Mouse (Mus musculus) adrenal gland, adult 18-20 months (tissue): ENCODE measurements around the gene Gm973. TPM values are rescaled to one million over a fixed set of nuclear protein-coding genes. Genes with fewer than 3 reads are reported as not detected.

Source experiments
- DNase-seq, 2 experiments: peaks; one replicate each; pipeline ENCODE4 v3.0.0; 2021 to 2022; ENCODE audit warnings: low spot score in 2 of 2
- total RNA-seq, 2 experiments: library from RNA; stranded (reverse); gene quantifications; 1 replicate in 1 of 2; 2 replicates in 1 of 2; pipeline ENCODE4 v1.2.3; 2021

Gm973 gene
- total RNA-seq, 2 experiments from 2014 or later = 2.7 to 31.5 TPM

DNA sequence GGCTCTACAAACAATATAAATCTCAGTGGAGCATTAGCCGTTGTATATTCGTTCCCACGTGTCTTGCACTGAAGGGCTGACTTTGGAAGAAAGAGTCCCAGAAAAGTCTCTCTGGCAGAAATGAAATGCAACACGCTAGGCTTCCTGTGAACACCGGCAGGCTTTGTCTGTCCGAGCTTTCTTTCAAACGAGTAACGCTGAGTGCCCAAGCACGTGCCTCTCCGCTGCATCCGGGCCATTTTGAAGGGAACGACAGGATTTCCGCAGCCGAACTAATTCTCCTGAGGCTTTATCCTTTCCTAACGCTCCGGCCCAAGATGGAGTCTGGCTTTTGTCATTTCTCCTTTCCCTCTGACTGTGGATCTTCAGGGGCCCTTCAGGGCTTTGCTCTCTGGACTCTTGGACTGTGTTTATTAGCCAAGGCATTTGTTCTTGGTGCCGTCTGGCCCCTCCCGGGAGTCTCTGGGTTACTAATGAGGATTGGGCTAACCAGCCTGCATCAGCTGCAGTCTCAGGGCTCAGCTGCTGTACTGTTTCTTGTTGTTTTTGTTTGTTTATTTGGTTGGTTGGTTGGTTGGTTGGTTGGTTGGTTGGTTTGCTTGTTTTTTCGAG, 24.6 kb downstream of the Gm973 start:
- DNase-seq = no peak

DNA sequence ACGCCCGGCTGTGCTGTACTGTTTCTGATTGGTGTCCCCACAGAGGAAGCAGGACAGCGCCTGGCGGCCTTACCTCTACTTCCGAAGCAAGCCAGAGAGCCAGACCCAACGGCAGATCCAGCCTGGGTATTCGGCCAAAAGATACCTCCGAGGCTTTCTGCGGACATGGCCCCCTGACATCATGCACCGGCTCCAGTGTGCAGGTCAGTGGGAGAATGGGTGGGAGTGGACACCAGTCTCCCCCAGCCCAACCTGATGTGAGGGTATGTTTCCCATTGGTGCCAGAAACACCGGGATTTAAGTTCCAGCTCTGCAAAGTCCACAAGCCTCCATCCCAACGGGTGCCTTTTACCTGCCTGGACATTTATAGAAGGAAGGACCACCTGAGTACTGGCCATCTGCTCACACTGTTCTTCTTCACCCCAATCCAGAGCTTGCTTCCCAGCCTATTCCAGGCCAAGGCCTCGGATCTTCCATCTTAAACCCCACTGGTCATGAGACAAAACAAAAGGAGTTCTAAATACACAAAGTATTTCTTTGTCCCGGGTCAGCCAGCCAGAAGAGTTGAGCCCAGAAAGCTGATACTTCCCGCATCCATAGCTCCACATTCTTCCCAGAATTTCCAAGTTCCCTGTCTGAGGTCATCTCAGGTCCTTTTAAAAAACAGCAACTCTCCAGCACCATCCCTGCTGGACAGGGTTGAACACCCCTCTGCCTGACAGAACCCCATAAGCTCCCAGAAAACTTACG, 25.4 kb downstream of the Gm973 start:
- DNase-seq = no peak

DNA sequence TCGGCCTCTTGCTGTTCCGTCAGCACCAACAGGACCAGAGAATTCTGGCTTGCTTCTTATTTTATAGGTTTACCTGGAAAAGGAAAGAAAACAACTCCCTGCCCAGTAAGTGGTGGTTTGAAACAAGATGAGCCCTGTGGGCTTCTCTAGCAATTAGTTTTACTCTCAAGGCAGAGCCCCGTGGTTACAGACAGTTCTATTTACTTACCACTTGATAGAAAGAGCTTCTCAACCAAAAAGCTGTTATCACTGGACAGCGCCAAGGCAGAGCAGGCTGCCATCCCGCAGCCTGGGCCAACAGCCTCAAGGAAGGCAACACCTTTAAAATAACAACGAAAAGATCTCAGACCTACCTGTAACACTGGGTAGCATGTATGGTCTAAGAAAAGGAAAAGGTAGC, 26.2 kb downstream of the Gm973 start:
- DNase-seq = no peak

DNA sequence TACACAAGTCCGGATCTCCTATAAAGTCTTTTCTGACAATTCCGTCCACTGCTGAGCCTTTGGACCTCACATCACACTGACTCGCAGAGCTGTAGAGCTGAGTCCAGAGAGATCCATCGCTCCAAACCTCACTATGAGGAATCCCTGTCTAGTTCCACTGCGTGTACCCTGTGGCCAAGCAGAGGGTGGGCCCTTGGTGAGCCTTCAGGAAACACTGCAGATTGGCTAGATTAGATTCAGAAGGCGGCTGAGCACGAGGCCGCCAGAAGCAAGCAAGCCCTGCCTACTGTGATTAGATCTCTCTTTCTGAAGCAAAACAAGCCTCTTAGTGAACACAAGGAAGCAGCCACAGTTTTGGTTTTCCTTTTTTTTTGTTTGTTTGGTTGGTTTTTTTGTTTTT, 27.8 kb downstream of the Gm973 start:
- no peak for DNase-seq

DNA sequence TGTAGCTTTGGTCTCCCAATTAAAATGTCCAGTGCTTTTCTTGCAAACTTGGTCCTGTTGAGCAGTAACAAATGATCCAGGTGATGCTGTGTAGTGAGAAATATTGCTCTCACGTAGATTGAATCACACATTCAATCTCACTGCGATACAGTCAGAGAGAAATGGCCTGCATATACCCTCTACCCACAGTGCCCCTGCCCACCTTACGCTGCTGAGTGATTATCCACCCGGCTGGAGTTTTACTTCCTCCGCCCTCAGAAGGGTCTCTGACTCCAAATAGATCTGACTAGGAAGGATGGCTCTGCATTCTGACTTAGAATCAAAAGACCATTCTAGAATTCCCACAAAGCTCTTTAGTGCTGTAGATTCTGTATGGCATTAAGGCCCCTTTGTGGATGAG, 32.4 kb downstream of the Gm973 start:
- DNase-seq = no peak

DNA sequence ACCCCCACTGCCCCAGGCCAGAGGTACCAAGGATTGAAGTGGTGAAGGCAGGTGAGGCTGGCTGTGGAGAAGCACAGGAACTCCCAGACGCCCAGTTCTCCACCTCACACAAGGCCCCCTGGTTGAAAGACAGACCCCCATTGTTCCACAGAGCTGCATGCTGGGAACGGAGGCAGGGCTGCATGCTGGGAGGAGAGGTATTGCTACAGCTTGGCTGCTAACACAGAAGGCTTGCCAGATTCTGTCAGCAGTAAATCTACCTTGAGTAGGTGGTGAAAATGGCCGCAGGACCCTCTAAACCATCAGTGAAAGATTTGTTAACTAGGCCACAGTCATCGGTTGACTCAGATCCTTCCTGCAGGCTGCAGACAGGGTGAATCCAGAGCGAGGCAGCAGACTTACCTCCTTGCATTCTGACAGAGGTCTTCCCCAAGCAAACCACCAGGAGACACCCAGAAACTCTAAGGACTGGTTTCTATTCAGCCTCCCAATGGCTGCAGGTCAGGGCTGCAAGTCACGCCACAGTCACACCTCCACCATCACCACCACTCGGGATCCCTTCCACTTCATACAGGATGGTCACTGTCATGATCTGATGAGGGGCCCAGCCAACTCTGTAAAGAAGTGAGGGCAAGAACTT, 33.1 kb downstream of the Gm973 start:
- DNase-seq = no peak

DNA sequence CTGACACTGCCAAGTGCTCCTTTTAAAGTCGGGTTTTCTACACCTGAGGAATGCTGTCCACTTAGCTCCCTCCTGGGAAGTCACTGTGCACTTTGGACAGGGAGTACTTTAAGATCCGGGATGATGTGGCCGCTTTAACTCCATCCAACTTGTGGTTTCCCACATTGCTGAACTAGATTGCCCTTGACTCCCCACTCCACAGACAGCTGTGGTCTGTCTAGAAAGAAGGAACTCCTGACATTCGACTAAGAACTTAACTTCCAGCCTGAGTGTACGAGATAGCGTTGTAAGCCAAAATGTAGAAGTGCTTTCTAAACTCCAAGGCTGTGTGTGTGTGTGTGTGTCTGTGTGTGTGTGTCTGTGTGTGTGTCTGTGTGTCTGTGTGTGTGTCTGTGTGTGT, 34.2 kb downstream of the Gm973 start:
- no peak for DNase-seq

DNA sequence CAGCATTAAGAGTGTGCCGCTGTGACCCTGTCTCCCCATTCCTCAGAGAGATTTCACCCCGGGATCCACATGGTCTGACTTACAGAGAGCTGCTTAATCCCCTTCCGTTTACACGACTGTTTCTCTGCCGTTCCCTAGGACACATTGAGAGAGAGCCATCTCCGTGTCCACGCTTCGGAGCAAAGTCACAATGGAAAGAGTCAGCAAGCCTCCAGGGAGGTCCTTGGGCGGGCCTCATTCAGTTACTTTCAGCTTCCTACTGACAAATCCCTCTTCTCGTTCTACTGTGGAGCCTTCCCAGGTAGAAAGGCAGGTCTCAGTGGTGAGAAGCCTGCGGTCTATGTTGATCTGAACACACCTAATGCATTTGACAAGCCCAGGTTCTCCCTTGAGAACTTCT, 34.9 kb downstream of the Gm973 start:
- no peak for DNase-seq

DNA sequence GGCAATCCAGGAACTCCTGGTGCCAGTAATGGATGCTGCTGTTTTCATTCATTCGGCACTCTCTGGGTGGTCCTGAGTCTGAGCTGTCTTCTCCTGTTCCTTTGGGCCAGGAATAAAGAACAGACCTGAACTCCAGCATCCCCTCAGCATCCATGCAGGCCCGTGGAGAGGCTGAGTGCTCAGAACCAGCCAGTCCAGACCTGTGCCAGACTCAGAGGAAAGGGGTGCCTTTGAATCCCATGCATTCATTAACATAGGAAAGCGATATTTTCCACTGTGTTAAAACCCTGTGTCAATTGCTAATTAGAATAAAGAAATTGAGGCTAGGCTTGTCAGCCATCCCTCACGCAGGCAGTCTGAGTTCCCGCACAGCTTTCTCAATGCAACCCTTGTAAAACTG, 37.6 kb downstream of the Gm973 start:
- DNase-seq = no peak

DNA sequence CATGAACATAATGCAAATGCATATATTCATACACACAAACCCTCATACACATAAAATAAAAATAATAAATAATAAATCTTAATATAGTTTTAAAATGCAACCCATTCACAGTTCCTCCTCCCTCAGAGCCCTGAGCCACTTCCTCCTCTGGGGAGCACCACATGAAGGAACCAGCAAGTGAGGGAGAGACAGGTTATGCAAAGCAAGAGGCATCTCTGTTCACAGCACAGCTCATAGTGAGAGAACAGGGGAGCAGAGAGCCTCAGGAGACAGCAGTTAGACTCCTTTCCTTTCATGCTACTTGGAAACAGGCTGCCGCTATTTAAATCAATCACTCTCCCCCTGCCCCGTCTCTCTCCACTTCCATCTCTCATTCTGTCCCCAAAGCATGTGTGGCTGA, 47.5 kb downstream of the Gm973 start:
- DNase-seq = no peak

DNA sequence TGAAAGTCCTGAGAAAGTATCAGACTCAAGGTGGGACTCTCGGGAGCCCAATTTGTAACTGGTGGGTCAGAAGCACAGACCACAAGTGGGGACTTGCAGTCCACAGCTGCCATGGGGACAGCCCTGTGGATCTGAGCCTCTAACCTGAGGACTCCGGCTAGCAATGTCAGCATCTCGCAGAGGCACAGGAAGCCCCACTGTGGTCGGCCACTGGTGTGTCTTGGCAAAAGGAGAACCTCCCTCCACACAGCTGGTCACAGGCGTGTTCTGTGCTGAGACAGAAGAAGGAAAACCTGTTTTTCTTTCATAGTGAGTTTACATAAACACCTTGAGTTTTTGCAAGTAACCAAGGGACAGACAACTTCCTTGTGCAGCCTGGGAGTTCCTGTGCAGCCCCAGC, 49.7 kb downstream of the Gm973 start:
- DNase-seq = no peak

DNA sequence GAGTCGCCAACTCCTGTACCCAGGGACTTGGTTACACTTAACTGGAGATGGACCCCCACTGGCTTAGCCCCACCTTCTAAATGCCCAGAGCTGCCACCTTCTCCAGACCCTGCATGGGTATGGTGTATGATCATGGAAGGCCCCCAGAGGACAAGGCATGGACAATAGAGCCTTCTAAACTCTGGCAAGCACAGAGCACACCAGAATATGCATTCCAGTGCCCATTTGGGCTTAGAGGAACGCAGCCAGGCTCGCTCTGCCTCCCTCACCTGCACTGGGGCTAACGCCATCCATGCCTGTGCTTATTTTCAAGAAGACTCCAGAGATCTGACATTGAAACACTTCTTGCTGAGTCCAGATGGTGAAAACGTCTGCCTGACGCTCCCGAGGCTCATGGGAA, 50.2 kb downstream of the Gm973 start:
- no peak for DNase-seq

DNA sequence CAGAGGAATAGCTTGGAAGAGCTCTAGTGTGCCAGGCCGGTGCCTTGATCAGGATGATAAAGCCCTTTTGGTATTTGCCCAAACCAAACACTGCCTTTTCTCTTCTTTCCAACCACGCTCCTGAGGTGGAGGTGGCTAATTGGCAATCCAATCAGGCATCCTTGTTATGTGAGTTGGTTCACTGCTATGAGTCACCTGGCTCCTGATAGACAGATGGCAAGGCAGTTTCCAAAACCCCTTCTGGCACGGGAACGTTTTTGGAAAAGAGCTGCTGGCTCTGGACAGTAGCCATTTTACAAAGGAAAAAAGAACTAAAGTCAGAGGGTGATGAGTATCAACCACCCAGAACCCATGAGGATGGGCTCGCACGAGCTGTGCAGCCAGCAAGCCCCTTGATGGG, 50.9 kb downstream of the Gm973 start:
- no peak for DNase-seq

DNA sequence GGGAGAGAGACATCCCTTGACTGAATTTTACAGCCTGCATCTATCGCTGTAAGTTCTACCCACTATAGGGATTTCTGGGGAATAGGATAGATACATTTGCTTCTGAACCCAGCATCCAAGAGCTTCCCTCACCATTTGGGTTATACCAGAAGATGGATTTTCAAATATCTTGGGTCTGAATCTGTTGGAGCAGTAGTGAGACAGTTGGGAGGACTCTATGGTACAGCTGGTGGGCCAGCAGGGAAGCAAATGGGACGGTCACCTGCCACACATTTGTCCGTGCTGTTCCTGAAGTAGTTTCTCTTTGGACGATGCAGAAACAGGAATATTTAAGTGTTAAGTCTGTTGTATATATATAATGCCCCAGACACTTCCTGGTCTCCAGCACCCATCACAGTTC, 51.5 kb downstream of the Gm973 start:
- DNase-seq = no peak

DNA sequence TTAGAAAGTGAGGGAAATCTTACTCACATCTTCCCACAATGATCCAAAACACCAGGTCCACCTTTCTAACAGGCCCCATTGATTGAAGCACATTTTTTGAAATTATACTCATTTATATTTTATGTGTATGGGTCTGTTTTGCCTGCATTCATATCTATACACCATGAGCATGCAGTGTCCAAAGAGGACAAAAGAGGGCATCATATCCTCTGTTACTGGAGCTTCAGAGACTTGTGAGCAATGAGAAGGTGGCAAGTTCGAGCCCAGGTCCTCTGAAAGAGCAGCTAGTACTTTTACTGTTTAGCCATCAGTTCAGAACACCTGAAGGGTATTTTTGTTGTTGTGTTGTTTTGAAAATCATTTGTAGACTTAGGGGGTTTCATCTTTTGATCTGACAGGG, 52.2 kb downstream of the Gm973 start:
- DNase-seq = no peak

DNA sequence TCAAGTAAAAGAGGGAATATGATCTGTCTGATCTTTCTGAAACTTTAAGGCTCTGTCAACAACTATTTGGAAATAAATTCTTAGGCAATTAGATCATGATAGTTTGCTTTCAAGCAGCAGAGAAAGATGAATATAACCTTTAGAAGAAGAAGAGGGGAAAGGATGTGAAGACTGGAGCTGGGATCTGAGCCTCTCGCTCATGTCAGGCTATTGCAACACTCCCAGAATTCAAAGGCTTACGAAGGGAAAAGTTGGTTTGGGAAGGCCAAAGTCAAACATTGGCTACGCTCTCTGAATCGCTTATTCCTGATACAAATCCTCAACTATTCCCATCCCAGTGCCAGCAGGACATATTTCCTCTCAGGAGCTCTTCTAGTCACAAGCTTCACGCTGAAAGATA, 53.2 kb downstream of the Gm973 start:
- no peak for DNase-seq

DNA sequence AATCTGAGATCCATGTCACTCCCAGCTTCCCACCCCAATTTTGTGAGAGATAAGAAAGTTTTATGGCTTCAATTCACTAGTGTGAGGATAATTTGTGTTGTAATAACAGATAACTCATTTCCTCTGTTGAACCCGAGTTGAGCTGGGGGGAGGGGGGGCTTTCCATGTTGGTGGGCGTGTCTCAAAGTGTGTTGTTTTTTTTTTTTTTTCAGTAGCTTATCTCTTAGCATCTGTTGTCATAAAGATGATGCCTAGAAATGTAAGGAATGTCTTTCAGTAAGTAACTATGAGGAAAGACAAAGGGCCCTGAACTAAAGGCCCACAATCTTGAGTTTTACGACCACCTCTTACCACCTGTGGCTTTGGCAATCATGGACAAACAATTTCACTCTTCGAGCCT, 54.7 kb downstream of the Gm973 start:
- no peak for DNase-seq

DNA sequence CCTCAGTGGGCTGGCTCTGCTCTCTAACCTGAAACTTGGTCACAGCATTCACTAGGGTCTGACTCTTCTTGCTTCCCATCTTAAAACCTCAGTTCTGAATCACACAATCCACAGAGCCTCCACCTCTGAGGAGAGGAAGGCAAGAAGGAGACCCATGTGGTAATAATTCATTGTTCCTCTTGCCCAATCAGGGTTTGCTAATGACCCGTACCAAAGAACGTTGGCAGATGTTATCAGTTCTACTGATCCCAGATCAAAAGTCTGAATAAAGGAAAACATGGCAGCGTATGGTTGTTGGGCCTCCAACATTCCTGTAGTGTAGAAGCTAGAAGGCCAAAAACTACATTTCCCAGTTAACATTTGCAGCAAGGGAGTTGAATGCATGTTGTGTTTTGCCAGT, 55.4 kb downstream of the Gm973 start:
- DNase-seq = no peak

DNA sequence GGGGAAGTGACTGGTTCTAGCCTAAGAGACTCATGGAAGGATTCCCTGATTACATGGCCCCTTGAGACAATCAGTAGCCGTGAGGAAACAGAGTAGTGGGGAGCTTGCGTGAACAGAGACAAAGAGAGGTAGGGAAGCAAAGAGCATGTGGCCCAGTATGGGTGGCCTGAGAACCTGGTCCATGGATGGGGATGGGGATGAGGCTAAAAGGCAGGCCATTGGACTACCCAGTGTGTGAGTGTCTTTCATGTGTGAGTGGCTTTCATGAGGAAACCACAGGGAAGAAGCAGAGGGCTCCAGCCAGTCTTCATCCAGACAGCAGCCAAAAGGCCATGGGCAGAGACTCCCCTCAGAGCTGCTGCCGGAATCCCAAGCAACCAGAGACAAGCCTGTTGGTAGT, 57.8 kb downstream of the Gm973 start:
- DNase-seq = no peak

DNA sequence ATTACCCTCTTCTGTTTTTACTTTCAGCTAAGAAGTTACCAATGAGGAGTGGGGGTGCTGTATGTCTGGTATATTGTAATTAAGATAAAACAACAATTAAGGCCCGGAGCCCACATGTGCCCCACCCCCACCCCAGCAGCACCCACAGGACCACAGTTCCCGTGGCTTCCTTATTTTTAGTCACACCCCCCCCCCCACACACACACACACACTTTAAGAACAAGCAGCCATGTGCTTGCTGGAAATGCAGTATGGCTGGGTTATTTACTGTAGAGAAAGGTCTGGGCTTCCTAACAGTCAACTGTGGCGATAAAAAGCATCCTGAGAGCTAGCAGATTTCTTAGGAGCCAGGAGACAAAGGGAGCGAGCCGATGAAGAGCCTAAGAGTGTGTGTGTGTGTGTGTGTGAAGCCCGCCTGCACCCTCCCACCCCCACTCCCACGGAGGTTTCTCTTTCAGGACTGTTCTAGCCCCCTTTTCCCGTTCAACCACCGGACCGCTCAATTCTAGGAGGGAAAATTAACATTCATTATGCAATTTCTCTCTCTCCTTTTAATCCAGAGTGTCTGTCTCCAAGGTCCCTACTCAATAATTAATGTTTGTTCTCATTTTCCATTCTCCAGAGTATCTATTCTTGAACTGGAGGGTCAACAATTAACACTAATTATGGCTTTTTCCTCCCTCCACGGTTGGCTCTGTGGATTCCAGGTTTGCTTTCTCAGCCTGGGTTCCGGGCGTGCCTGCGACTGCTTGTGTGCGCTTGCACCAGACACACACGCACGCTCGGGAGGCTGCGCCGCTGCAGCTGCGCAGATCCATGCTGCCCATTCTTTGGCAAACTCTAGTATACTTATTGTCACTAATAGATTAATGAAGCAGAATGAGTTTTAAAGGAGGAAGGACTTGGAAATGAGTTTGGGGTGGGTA, 58.5 kb downstream of the Gm973 start:
- DNase-seq = no peak

DNA sequence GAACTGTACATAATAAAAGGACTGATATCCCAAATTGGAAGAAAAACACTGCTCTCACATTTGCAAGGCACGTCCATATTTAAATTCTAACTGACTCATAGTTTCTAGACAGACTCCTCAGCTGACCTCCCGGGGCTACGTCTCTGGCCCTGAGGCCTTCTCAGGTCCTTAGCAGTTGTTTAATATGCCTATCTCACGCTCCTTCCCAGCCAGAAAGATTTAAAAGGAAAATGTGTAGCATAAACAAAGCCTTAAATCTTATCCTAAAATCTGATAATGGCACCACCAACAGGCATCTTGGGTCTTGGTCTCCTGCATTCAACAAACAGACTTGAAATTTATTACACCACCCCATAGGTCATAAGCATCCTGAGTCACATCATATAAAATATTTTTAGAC, 62.7 kb downstream of the Gm973 start:
- DNase-seq = no peak

DNA sequence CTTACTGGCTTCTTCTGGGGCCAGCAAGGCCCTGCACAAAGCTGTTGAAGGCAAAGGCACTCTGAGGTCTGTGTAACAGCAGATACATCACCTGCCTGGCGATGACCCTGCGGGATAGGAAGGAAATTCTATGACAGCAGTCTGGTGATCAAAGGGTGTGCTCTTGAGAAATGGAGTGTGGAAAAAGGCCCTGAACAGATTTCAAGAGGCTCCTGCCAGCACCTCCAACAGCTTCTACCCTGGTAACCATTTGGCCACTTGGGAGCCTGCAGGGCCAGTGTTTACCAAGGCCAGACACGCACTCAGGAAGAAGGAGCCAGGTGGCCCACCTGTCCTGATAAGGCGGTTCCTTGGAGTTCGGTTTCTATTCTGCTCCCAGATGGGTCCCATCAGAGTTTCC, 63.3 kb downstream of the Gm973 start:
- no peak for DNase-seq
